In the genomic region with DNA sequence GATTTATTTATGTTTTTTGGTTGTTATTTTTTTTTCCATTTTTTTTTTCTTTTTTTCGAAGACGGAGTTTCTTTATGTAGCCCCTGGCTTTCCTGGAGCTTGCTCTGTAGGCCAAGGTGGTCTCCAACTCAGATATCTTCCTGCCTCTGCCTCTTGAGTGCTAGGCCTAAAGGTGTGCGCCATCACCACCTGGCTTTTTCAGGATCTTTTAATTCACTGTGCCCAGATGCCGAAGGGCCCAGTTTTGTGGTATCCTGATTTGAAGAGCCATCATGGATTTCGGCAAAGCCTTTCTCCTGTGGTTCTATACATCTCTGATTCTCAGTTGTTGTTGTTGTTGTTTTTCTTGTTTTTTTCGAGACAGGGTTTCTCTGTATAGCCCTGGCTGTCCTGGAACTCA, we compare ENCODE assay signal across 15 mouse cellular contexts.
"Had no signal": no experiment of that assay in that cellular context is flagged by ENCODE, and none has a peak within 500 bp of the region (broad histone marks: within the 10 kb centered on the region; RNA-seq: fewer than 3 reads in every experiment).

No protein-coding gene starts in this region.

- H3K27me3 ChIP-seq: stomach, embryonic 15.5 days had no signal

- H3K4me2 ChIP-seq: neural tube, embryonic 15.5 days; stomach, embryonic 15.5 days had no signal

- H3K9me3 ChIP-seq: neural tube, embryonic 15.5 days; stomach, embryonic 15.5 days had no signal

- DNase-seq: retina, postnatal 1 day; right cerebral cortex, adult 18-20 months; right cerebral cortex, postnatal 14 days; right cerebral cortex, postnatal 25 days; right cerebral cortex, postnatal 4 days; spleen, adult 18-20 months; thymus, adult 18-20 months; thymus, adult 2 months; thymus, postnatal 14 days; thymus, postnatal 25 days; thymus, postnatal 36 days; thymus, postnatal 4 days had no signal

- H3K4me3 ChIP-seq: neural tube, embryonic 15.5 days; stomach, embryonic 15.5 days had no signal

- H3K36me3 ChIP-seq: neural tube, embryonic 15.5 days; stomach, embryonic 15.5 days had no signal

- H3K27ac ChIP-seq: neural tube, embryonic 15.5 days; stomach, embryonic 15.5 days; stomach, postnatal 0 days had no signal

- H3K9ac ChIP-seq: neural tube, embryonic 15.5 days; stomach, embryonic 15.5 days had no signal

- H3K4me1 ChIP-seq: neural tube, embryonic 15.5 days; stomach, embryonic 15.5 days had no signal
